Mouse (Mus musculus): ENCODE measurements around the gene Comt.

DNA sequence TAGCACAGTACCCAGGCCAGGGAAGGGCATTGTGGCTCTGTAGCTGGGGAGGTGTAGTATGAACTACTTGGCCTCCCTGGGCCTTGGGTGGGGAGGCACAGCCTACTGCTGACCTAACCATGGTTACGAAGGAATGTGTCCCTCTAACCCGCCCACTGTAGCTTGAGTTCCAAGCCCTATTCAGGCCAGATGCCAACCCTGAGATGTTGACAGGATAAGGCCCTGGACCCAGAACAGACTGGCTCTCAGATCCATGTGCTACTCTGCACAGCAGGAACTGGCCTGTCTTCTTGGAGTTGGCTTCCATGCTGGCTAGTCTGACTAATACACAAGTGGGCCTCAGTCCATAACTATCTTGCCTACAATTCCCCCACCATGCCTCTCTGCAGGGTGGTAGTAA is 30.5 kb downstream of the Comt start:
- TF ChIP-seq CTCF (IDR thresholded peaks at IDR 0.05; ENCODE audit: low read depth) (no peak), EP300 (IDR thresholded peaks at IDR 0.05; ENCODE audit: low read depth) (no peak)

Data from liver, embryonic 14.5 days (tissue).